Mouse (Mus musculus): ENCODE results near the gene Wdpcp. TPM values are rescaled to one million over a fixed set of nuclear protein-coding genes. Genes with fewer than 3 reads are reported as not detected.

Gene Wdpcp
- polyA plus RNA-seq, 2 experiments, result 0.73 to 0.96 TPM

GRCm38 (mm10) chr11:21847040-21847439 is 275.0 kb downstream of the Wdpcp start:
- H3K27me3 ChIP-seq (ENCODE audit: control insufficient read depth, insufficient read depth, low read length), result no peaks in the 10 kb centered on the region
- no peaks in the 10 kb centered on the region for H3K9me3 ChIP-seq (ENCODE audit: control insufficient read depth, low read length)
- H3K4me1 ChIP-seq (replicated peaks; ENCODE audit: control insufficient read depth in 2 of 2, insufficient read depth in 2 of 2, low read length in 1 of 2), result no peaks in the 10 kb centered on the region
- no peak for DNase-seq (ENCODE audit: low read depth in 3 of 3, low spot score in 3 of 3)
- H3K4me2 ChIP-seq (ENCODE audit: low read depth), result no peak overlapping the region
- no peak overlapping the region for H3K9ac ChIP-seq (replicated peaks)
- TF ChIP-seq EP300 (IDR thresholded peaks at IDR 0.05; ENCODE audit: low read depth) (no peak), CTCF (IDR thresholded peaks at IDR 0.05; ENCODE audit: low read depth) (no peak)
- H3K36me3 ChIP-seq (replicated peaks; ENCODE audit: control insufficient read depth, insufficient read depth, low read depth), result no peaks in the 10 kb centered on the region
- H3K27ac ChIP-seq, result no peak overlapping the region
- ATAC-seq (ENCODE audit: insufficient read depth), result no peak
- WGBS (ENCODE audit: insufficient replicate concordance), result 79% methylated on average over 2 of the region's 2 CpGs
- no peak overlapping the region for H3K4me3 ChIP-seq (ENCODE audit: insufficient read depth in 1 of 2, low read depth in 2 of 2, low read length in 2 of 2)

- TF ChIP-seq EP300 (IDR thresholded peaks at IDR 0.05; ENCODE audit: low read depth) (no peak), CTCF (IDR thresholded peaks at IDR 0.05; ENCODE audit: low read depth) (no peak)
- 57% methylated on average over 6 of the region's 6 CpGs for WGBS (ENCODE audit: insufficient replicate concordance)
- no peaks in the 10 kb centered on the region for H3K9me3 ChIP-seq (ENCODE audit: control insufficient read depth, low read length)
- no peak overlapping the region for H3K27ac ChIP-seq
- no peak overlapping the region for H3K9ac ChIP-seq (replicated peaks)
- H3K4me3 ChIP-seq (ENCODE audit: insufficient read depth in 1 of 2, low read depth in 2 of 2, low read length in 2 of 2), result no peak overlapping the region
- H3K27me3 ChIP-seq (ENCODE audit: control insufficient read depth, insufficient read depth, low read length), result no peaks in the 10 kb centered on the region
- H3K36me3 ChIP-seq (replicated peaks; ENCODE audit: control insufficient read depth, insufficient read depth, low read depth), result no peaks in the 10 kb centered on the region
- ATAC-seq (ENCODE audit: insufficient read depth) (no peak), DNase-seq (ENCODE audit: low read depth in 3 of 3, low spot score in 3 of 3) (no peak)
- H3K4me1 ChIP-seq (replicated peaks; ENCODE audit: control insufficient read depth in 2 of 2, insufficient read depth in 2 of 2, low read length in 1 of 2), result no peaks in the 10 kb centered on the region
- no peak overlapping the region for H3K4me2 ChIP-seq (ENCODE audit: low read depth)
Observed at GRCm38 (mm10) chr11:21864000-21864399, 292.0 kb downstream of the Wdpcp start.

GRCm38 (mm10) chr11:21864516-21864915 is 292.5 kb downstream of the Wdpcp start:
- Histone ChIP-seq H3K9ac (replicated peaks) (no peak overlapping the region), H3K27me3 (ENCODE audit: control insufficient read depth, insufficient read depth, low read length) (no peaks in the 10 kb centered on the region), H3K4me2 (ENCODE audit: low read depth) (no peak overlapping the region), H3K36me3 (replicated peaks; ENCODE audit: control insufficient read depth, insufficient read depth, low read depth) (no peaks in the 10 kb centered on the region), H3K4me1 (replicated peaks; ENCODE audit: control insufficient read depth in 2 of 2, insufficient read depth in 2 of 2, low read length in 1 of 2) (no peaks in the 10 kb centered on the region), H3K9me3 (ENCODE audit: control insufficient read depth, low read length) (no peaks in the 10 kb centered on the region), H3K27ac (no peak overlapping the region), H3K4me3 (ENCODE audit: insufficient read depth in 1 of 2, low read depth in 2 of 2, low read length in 2 of 2) (no peak overlapping the region)
- WGBS (ENCODE audit: insufficient replicate concordance), result 64% methylated on average over 6 of the region's 6 CpGs
- no peak for TF ChIP-seq EP300 (IDR thresholded peaks at IDR 0.05; ENCODE audit: low read depth)
- no peak for TF ChIP-seq CTCF (IDR thresholded peaks at IDR 0.05; ENCODE audit: low read depth)
- DNase-seq (ENCODE audit: low read depth in 3 of 3, low spot score in 3 of 3) (no peak), ATAC-seq (ENCODE audit: insufficient read depth) (no peak)

GRCm38 (mm10) chr11:21868675-21869074 is 296.6 kb downstream of the Wdpcp start:
- H3K4me1 ChIP-seq (replicated peaks; ENCODE audit: control insufficient read depth in 2 of 2, insufficient read depth in 2 of 2, low read length in 1 of 2), result no peaks in the 10 kb centered on the region
- DNase-seq (ENCODE audit: low read depth in 3 of 3, low spot score in 3 of 3) (no peak), ATAC-seq (ENCODE audit: insufficient read depth) (0 out of 2 replicates have a peak, but pooled peaks have one; percentile 13)
- no peak overlapping the region for H3K4me2 ChIP-seq (ENCODE audit: low read depth)
- 54% methylated on average over 3 of the region's 3 CpGs for WGBS (ENCODE audit: insufficient replicate concordance)
- no peaks in the 10 kb centered on the region for H3K27me3 ChIP-seq (ENCODE audit: control insufficient read depth, insufficient read depth, low read length)
- H3K4me3 ChIP-seq (ENCODE audit: insufficient read depth in 1 of 2, low read depth in 2 of 2, low read length in 2 of 2), result no peak overlapping the region
- H3K9me3 ChIP-seq (ENCODE audit: control insufficient read depth, low read length), result no peaks in the 10 kb centered on the region
- no peak overlapping the region for H3K9ac ChIP-seq (replicated peaks)
- H3K27ac ChIP-seq, result no peak overlapping the region
- TF ChIP-seq EP300 (IDR thresholded peaks at IDR 0.05; ENCODE audit: low read depth) (no peak), CTCF (IDR thresholded peaks at IDR 0.05; ENCODE audit: low read depth) (no peak)
- no peaks in the 10 kb centered on the region for H3K36me3 ChIP-seq (replicated peaks; ENCODE audit: control insufficient read depth, insufficient read depth, low read depth)

- TF ChIP-seq EP300 (IDR thresholded peaks at IDR 0.05; ENCODE audit: low read depth), result no peak
- TF ChIP-seq CTCF (IDR thresholded peaks at IDR 0.05; ENCODE audit: low read depth), result no peak
- no peak overlapping the region for H3K9ac ChIP-seq (replicated peaks)
- H3K4me2 ChIP-seq (ENCODE audit: low read depth), result no peak overlapping the region
- H3K9me3 ChIP-seq (ENCODE audit: control insufficient read depth, low read length), result no peaks in the 10 kb centered on the region
- H3K4me1 ChIP-seq (replicated peaks; ENCODE audit: control insufficient read depth in 2 of 2, insufficient read depth in 2 of 2, low read length in 1 of 2), result no peaks in the 10 kb centered on the region
- ATAC-seq (ENCODE audit: insufficient read depth) (no peak), DNase-seq (ENCODE audit: low read depth in 3 of 3, low spot score in 3 of 3) (no peak)
- no peak overlapping the region for H3K4me3 ChIP-seq (ENCODE audit: insufficient read depth in 1 of 2, low read depth in 2 of 2, low read length in 2 of 2)
- H3K36me3 ChIP-seq (replicated peaks; ENCODE audit: control insufficient read depth, insufficient read depth, low read depth), result no peaks in the 10 kb centered on the region
- no peaks in the 10 kb centered on the region for H3K27me3 ChIP-seq (ENCODE audit: control insufficient read depth, insufficient read depth, low read length)
- H3K27ac ChIP-seq, result no peak overlapping the region
- 79% methylated on average over 1 of the region's 1 CpGs for WGBS (ENCODE audit: insufficient replicate concordance)
Observed at GRCm38 (mm10) chr11:21870863-21871262, 298.8 kb downstream of the Wdpcp start.
